Mouse (Mus musculus) liver, embryonic 13.5 days (tissue): ENCODE data around the gene Fam186a. TPM values are rescaled to one million over a fixed set of nuclear protein-coding genes. Genes with fewer than 3 reads are reported as not detected.
"Not testable (repeated sequence)": the region's sequence is repeated elsewhere in the genome, so short reads cannot be mapped to it uniquely, and the experiment has no call there.

ENCODE experiments used
- ATAC-seq: fragments of 200-750 bp; cut with Nextera tagmentation; 2 replicates; pipeline ENCODE4 v1.8.0; 2017; ENCODE audit warnings: low read depth, mild to moderate bottlenecking, moderate number of reproducible peaks, moderate library complexity
- DNase-seq: peaks from one replicate; pipeline ENCODE4 v3.0.0; 2022
- H3K27ac ChIP-seq: fragments of 300-500 bp; sonication (generic); 2 replicates; pipeline ENCODE4 v1.5.1; 2015; ENCODE audit warnings: moderate library complexity, mild to moderate bottlenecking, inconsistent platforms
- H3K27me3 ChIP-seq: fragments of 300-500 bp; sonication (generic); 2 replicates; pipeline ENCODE4 v1.6.1; 2015; ENCODE audit warnings: mild to moderate bottlenecking, inconsistent platforms
- H3K36me3 ChIP-seq: fragments of 300-500 bp; sonication (generic); 2 replicates; pipeline ENCODE4 v1.6.1; 2015; ENCODE audit warnings: mild to moderate bottlenecking, inconsistent platforms
- H3K4me1 ChIP-seq: fragments of 300-500 bp; sonication (generic); replicated peaks from 2 replicates; pipeline ENCODE4 v1.6.1; 2015; ENCODE audit warnings: inconsistent platforms
- H3K4me2 ChIP-seq: fragments of 300-500 bp; sonication (generic); 2 replicates; pipeline ENCODE4 v1.6.1; 2015; ENCODE audit warnings: inconsistent platforms, mild to moderate bottlenecking, moderate library complexity
- H3K4me3 ChIP-seq: fragments of 300-500 bp; sonication (generic); replicated peaks from 2 replicates; pipeline ENCODE4 v1.5.1; 2015; ENCODE audit warnings: mild to moderate bottlenecking, inconsistent platforms
- H3K9ac ChIP-seq: fragments of 300-500 bp; sonication (generic); 2 replicates; pipeline ENCODE4 v1.6.1; 2015; ENCODE audit warnings: mild to moderate bottlenecking, inconsistent platforms
- H3K9me3 ChIP-seq: fragments of 300-500 bp; sonication (generic); replicated peaks from 2 replicates; pipeline ENCODE4 v1.6.1; 2016; ENCODE audit warnings: inconsistent platforms
- WGBS: fragments of 180-500 bp; shearing (Covaris S2); methylation state at CpG from one replicate; pipeline ENCODE4 v1.1.7; 2015; ENCODE audit not compliant: insufficient replicate concordance; 5-methylcytosine and 5-hydroxymethylcytosine counted together
- polyA plus RNA-seq: library from polyadenylated mRNA; unstranded; fragments of >200 nt; fragmentation: Nextera tagmentation; extraction: Ambion mirVana; gene quantifications from 2 replicates; pipeline ENCODE4 v1.2.1, GENCODE M21; 2015

Gene Fam186a
- polyA plus RNA-seq, 1 experiment from 2014 or later: not detected

DNA sequence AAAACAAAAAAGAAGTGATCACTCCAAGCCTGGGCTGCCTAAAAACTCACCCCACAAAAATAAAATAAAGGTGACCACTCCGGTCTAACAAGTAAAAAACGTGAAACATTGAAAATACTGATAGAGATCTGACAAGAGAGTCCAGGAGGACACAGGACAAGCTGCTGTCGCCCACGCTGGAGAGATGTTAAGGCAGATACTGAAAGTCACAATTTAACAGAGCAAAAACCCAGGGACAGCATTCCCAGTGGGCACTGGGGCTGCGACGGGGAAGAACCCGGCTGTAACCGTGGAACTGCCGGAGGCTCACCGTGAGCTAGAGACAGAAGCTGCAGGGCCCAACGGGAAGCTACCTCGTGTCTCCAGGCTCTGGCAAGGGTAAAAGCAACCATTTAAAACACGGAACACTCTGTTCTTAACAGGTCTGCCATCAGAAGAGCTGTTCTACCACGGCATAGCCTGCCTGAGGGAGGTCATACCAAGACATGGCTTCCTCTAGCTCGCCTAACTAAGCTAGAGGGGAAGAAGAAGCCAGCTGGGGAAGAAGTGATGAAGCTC lies 47.2 kb downstream of the Fam186a start:
- ATAC-seq: no peak
- H3K9me3 ChIP-seq: no peaks in the 10 kb centered on the region
- H3K27me3 ChIP-seq: no peaks in the 10 kb centered on the region
- H3K4me3 ChIP-seq: no peak overlapping the region
- no peak overlapping the region for H3K4me2 ChIP-seq
- H3K9ac ChIP-seq: no peak overlapping the region
- peak overlapping the region; percentile 39; the same call in 1 of the 2 replicates for H3K27ac ChIP-seq
- WGBS: 65% methylated on average over 15 of the region's 15 CpGs
- H3K4me1 ChIP-seq: peaks cover 13% of the 10 kb centered on the region; the same call in 1 of the 2 replicates
- no peak for DNase-seq
- H3K36me3 ChIP-seq: no peaks in the 10 kb centered on the region

DNA sequence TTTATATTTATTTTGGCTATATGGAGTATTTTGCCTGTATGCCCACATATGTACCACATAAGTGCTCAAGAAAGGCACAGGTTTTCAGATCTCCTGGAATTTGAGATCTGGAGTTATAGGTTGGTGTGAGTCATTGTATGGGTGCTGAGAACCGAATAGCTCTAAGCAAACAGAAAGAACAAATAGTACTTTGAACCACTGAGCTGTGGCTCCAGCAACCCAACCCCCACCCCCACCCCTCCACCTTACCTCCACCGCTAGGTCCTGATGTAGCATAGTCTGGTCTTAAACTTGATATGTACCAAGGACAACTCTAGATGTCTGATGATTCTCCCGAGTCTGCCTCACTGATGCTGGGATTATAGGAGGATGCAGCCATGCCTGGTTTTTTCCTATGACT lies 49.6 kb downstream of the Fam186a start:
- DNase-seq (no peak), ATAC-seq (peak; percentile 70)
- H3K4me3 ChIP-seq: no peak overlapping the region
- peaks cover 15% of the 10 kb centered on the region; the same call in 1 of the 2 replicates for H3K4me1 ChIP-seq
- no peaks in the 10 kb centered on the region for H3K27me3 ChIP-seq
- 55% methylated on average over 3 of the region's 3 CpGs for WGBS
- no peaks in the 10 kb centered on the region for H3K9me3 ChIP-seq
- peak overlapping the region; percentile 72; the same call in 1 of the 2 replicates for H3K27ac ChIP-seq
- H3K9ac ChIP-seq: no peak overlapping the region
- H3K4me2 ChIP-seq: no peak overlapping the region
- H3K36me3 ChIP-seq: no peaks in the 10 kb centered on the region

GRCm38 (mm10) chr15:99914613-99915012 lies 52.2 kb downstream of the Fam186a start:
- Histone ChIP-seq H3K4me3 (no peak overlapping the region), H3K4me2 (no peak overlapping the region), H3K9ac (no peak overlapping the region), H3K27ac (no peak overlapping the region), H3K27me3 (no peaks in the 10 kb centered on the region), H3K36me3 (no peaks in the 10 kb centered on the region), H3K9me3 (no peaks in the 10 kb centered on the region), H3K4me1 (peaks cover 12% of the 10 kb centered on the region; the same call in 1 of the 2 replicates)
- no peak for DNase-seq
- ATAC-seq: no peak
- 62% methylated on average over 5 of the region's 5 CpGs for WGBS

GRCm38 (mm10) chr15:99911785-99912184 lies 55.1 kb downstream of the Fam186a start:
- no peak overlapping the region for H3K4me3 ChIP-seq
- ATAC-seq (no peak), DNase-seq (no peak)
- 0 out of 2 replicates have a peak, but pooled peaks cover 8% of the 10 kb centered on the region for H3K4me1 ChIP-seq
- H3K4me2 ChIP-seq: no peak overlapping the region
- 73% methylated on average over 4 of the region's 4 CpGs for WGBS
- H3K27me3 ChIP-seq: no peaks in the 10 kb centered on the region
- no peaks in the 10 kb centered on the region for H3K9me3 ChIP-seq
- H3K9ac ChIP-seq: no peak overlapping the region
- H3K27ac ChIP-seq: no peak overlapping the region
- H3K36me3 ChIP-seq: no peaks in the 10 kb centered on the region

DNA sequence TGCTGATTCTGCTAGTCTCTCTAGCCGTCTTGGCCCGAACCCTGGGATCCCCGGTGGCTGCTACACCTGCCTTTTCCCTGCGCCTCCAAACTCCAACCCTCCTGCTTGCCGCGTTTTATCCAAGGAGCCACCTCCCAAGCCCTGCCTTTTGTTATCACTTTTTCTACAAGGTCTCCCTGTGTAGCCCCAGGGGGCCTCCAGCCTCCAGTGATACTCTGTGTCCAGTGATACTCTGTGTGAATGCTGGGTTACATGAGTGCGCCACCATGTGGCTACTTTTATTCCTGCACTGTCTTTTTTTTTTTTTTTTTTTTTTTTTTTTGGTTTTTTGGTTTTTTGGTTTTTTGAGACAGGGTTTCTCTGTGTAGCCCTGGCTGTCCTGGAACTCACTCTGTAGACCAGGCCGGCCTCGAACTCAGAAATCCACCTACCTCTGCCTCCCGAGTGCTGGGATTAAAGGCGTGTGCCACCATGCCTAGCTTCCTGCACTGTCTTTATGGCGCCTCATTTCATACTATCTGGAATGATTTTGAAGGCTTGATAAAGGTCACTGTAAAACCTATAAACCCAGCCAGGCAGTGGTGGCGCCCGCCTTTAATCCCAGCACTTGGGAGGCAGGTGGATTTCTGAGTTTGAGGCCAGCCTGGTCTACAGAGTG lies 57.4 kb downstream of the Fam186a start:
- not testable (repeated sequence) for H3K9me3 ChIP-seq, H3K4me3 ChIP-seq, ATAC-seq, H3K27ac ChIP-seq, H3K4me2 ChIP-seq, H3K9ac ChIP-seq, H3K4me1 ChIP-seq, H3K27me3 ChIP-seq, H3K36me3 ChIP-seq
- 35% methylated on average over 14 of the region's 14 CpGs for whole genome bisulfite sequencing
- DNase-seq: peak; percentile 4

DNA sequence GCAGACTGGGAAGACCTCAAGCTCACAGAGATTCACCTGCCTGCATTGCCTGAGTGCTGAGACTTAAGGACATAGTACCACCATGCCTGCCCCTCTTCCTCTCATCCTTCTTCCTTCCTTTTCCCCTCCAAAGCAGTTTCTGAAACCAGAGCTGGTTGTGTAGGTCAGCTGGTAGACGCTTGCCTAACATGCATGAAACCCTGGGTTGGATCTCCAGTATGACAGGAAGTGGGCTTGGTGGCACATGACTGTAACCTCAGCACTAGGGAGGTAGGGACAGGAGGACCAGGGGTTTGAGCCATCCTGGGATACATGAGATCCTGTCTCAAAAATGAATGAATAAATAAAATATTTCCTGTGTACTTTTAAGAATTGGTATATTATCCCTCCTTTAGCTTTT lies 59.3 kb downstream of the Fam186a start:
- Histone ChIP-seq H3K27ac (no peak overlapping the region), H3K27me3 (no peaks in the 10 kb centered on the region), H3K4me3 (no peak overlapping the region), H3K36me3 (no peaks in the 10 kb centered on the region), H3K9me3 (no peaks in the 10 kb centered on the region), H3K4me1 (no peaks in the 10 kb centered on the region; the same call in 1 of the 2 replicates), H3K9ac (no peak overlapping the region), H3K4me2 (no peak overlapping the region)
- 20% methylated on average over 1 of the region's 1 CpGs for WGBS
- DNase-seq (no peak), ATAC-seq (no peak)

GRCm38 (mm10) chr15:99907041-99907440 lies 59.8 kb downstream of the Fam186a start:
- no peak overlapping the region for H3K4me3 ChIP-seq
- no peaks in the 10 kb centered on the region for H3K9me3 ChIP-seq
- WGBS: 60% methylated on average over 4 of the region's 4 CpGs
- no peak for ATAC-seq
- no peak for DNase-seq
- no peaks in the 10 kb centered on the region; the same call in 1 of the 2 replicates for H3K4me1 ChIP-seq
- no peaks in the 10 kb centered on the region for H3K27me3 ChIP-seq
- no peaks in the 10 kb centered on the region for H3K36me3 ChIP-seq
- no peak overlapping the region for H3K9ac ChIP-seq
- H3K4me2 ChIP-seq: no peak overlapping the region
- H3K27ac ChIP-seq: no peak overlapping the region

- Histone ChIP-seq H3K4me1 (no peaks in the 10 kb centered on the region; the same call in 1 of the 2 replicates), H3K36me3 (no peaks in the 10 kb centered on the region), H3K4me2 (no peak overlapping the region), H3K27ac (no peak overlapping the region), H3K4me3 (no peak overlapping the region), H3K9me3 (no peaks in the 10 kb centered on the region), H3K9ac (no peak overlapping the region), H3K27me3 (no peaks in the 10 kb centered on the region)
- no peak for DNase-seq
- 75% methylated on average over 9 of the region's 9 CpGs for WGBS
- ATAC-seq: no peak
Observed at GRCm38 (mm10) chr15:99904841-99905240, 62.0 kb downstream of the Fam186a start.

- Histone ChIP-seq H3K9ac (no peak overlapping the region), H3K4me1 (no peaks in the 10 kb centered on the region; the same call in 1 of the 2 replicates), H3K4me2 (no peak overlapping the region), H3K36me3 (no peaks in the 10 kb centered on the region), H3K9me3 (no peaks in the 10 kb centered on the region), H3K27ac (no peak overlapping the region), H3K27me3 (no peaks in the 10 kb centered on the region), H3K4me3 (no peak overlapping the region)
- 5% methylated on average over 4 of the region's 4 CpGs for WGBS
- ATAC-seq: peak; percentile 27; the same call in 1 of the 2 replicates
- DNase-seq: peak; percentile 9
Observed at GRCm38 (mm10) chr15:99904333-99904732, 62.5 kb downstream of the Fam186a start.

DNA sequence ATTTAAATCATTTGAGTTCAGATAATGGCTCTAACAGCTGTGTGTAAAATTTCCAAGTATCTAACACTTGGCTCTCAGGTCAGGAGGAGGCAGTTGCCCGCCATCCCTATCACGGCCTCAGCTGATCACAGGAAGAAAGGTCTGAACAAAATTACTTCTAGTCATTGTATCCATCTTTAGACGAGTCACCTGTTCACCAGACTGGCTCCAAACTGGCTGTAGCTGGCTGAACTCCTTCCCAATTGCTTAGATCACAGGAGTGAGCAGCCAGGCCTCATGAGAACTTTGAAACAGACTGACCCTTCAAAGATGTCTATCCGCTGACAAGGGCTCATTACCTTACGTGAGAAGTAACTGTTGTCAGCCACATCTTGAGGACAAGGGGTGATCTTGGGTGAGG lies 63.6 kb downstream of the Fam186a start:
- 68% methylated on average over 5 of the region's 5 CpGs for WGBS
- H3K4me2 ChIP-seq: peak overlapping the region; percentile 21; the same call in 1 of the 2 replicates

GRCm38 (mm10) chr15:99902786-99903185 lies 64.1 kb downstream of the Fam186a start:
- peak; percentile 38; the same call in 1 of the 2 replicates for ATAC-seq
- Histone ChIP-seq H3K27me3 (no peaks in the 10 kb centered on the region), H3K9ac (no peak overlapping the region), H3K4me3 (peak overlapping the region; percentile 1; the same call in 1 of the 2 replicates), H3K4me2 (peak overlapping the region; percentile 21; the same call in 1 of the 2 replicates), H3K36me3 (no peaks in the 10 kb centered on the region), H3K4me1 (no peaks in the 10 kb centered on the region; the same call in 1 of the 2 replicates), H3K9me3 (no peaks in the 10 kb centered on the region), H3K27ac (peak overlapping the region; percentile 41)
- WGBS: 71% methylated on average over 5 of the region's 5 CpGs
- DNase-seq: no peak

More for the DNA sequence above, 63.6 kb downstream of the Fam186a start:
- H3K36me3 ChIP-seq: no peaks in the 10 kb centered on the region
- H3K9me3 ChIP-seq: no peaks in the 10 kb centered on the region
- ATAC-seq (no peak), DNase-seq (no peak)
- H3K4me3 ChIP-seq: peak overlapping the region; percentile 1; the same call in 1 of the 2 replicates
- H3K9ac ChIP-seq: no peak overlapping the region
- peak overlapping the region; percentile 41 for H3K27ac ChIP-seq
- no peaks in the 10 kb centered on the region; the same call in 1 of the 2 replicates for H3K4me1 ChIP-seq
- H3K27me3 ChIP-seq: no peaks in the 10 kb centered on the region
